Mouse (Mus musculus) thymus, postnatal 0 days (tissue): ENCODE measurements around the gene E2f1. TPM values are rescaled to one million over a fixed set of nuclear protein-coding genes. Genes with fewer than 3 reads are reported as not detected.

Source experiments
- DNase-seq: peaks from one replicate; pipeline ENCODE4 v3.0.0-alpha.2; 2015; ENCODE audit warnings: low spot score
- polyA plus RNA-seq: library from polyadenylated mRNA; unstranded; fragments of >200 nt; fragmentation: Nextera tagmentation; extraction: Ambion mirVana; gene quantifications from 2 replicates; pipeline ENCODE4 v1.2.1, GENCODE M21; 2015

Gene E2f1
- polyA plus RNA-seq, 1 experiment from 2014 or later = 16.8 TPM

- DNase-seq = peak; percentile 67
Measured at GRCm38 (mm10) chr2:154552424-154552907, 17.2 kb downstream of the E2f1 start.

GRCm38 (mm10) chr2:154551927-154552326 lies 17.8 kb downstream of the E2f1 start:
- DNase-seq = no peak

- DNase-seq = no peak
Measured at GRCm38 (mm10) chr2:154551476-154551875, 18.2 kb downstream of the E2f1 start, which contains the start of gene Actl10. Gene Actl10, plus strand, starts transcription at chr2:154551776.

GRCm38 (mm10) chr2:154550937-154551336 lies 18.8 kb downstream of the E2f1 start:
- DNase-seq = no peak

- DNase-seq = no peak
Measured at GRCm38 (mm10) chr2:154549886-154550189, 19.9 kb downstream of the E2f1 start.

GRCm38 (mm10) chr2:154549127-154549885 lies 20.4 kb downstream of the E2f1 start:
- peak; percentile 70 for DNase-seq

- no peak for DNase-seq
Measured at GRCm38 (mm10) chr2:154548688-154549087, 21.0 kb downstream of the E2f1 start.

- peak; percentile 1 for DNase-seq
Measured at GRCm38 (mm10) chr2:154546711-154547110, 23.0 kb downstream of the E2f1 start, which contains the start of gene 1700003F12Rik. Gene 1700003F12Rik, plus strand, starts transcription at chr2:154547085.

GRCm38 (mm10) chr2:154543567-154544347 lies 25.9 kb downstream of the E2f1 start:
- no peak for DNase-seq

- no peak for DNase-seq
Measured at GRCm38 (mm10) chr2:154541630-154542029, 28.1 kb downstream of the E2f1 start.

- DNase-seq = peak; percentile 47
Measured at GRCm38 (mm10) chr2:154539720-154540119, 30.0 kb downstream of the E2f1 start.

GRCm38 (mm10) chr2:154538710-154539109 lies 31.0 kb downstream of the E2f1 start:
- DNase-seq = no peak

GRCm38 (mm10) chr2:154538310-154538709 lies 31.4 kb downstream of the E2f1 start:
- no peak for DNase-seq

GRCm38 (mm10) chr2:154534704-154535270 lies 34.9 kb downstream of the E2f1 start:
- no peak for DNase-seq

GRCm38 (mm10) chr2:154532888-154533287 lies 36.8 kb downstream of the E2f1 start:
- no peak for DNase-seq

- DNase-seq = no peak
Measured at GRCm38 (mm10) chr2:154526531-154526930, 43.2 kb downstream of the E2f1 start.

GRCm38 (mm10) chr2:154525285-154525684 lies 44.4 kb downstream of the E2f1 start:
- DNase-seq = no peak

GRCm38 (mm10) chr2:154522334-154522733 lies 47.4 kb downstream of the E2f1 start:
- DNase-seq = no peak

GRCm38 (mm10) chr2:154521449-154521848 lies 48.2 kb downstream of the E2f1 start:
- no peak for DNase-seq

GRCm38 (mm10) chr2:154517424-154517823 lies 52.3 kb downstream of the E2f1 start:
- no peak for DNase-seq

- no peak for DNase-seq
Measured at GRCm38 (mm10) chr2:154516944-154517343, 52.7 kb downstream of the E2f1 start.

- no peak for DNase-seq
Measured at GRCm38 (mm10) chr2:154510141-154510540, 59.6 kb downstream of the E2f1 start.
